Mouse (Mus musculus): ENCODE results near the gene Gins3. TPM values are rescaled to one million over a fixed set of nuclear protein-coding genes. Genes with fewer than 3 reads are reported as not detected.
"Not testable (repeated sequence)": the region's sequence is repeated elsewhere in the genome, so short reads cannot be mapped to it uniquely, and the experiment has no call there.

Gene Gins3
- polyA plus RNA-seq, 1 experiment: 10.7 TPM

DNA sequence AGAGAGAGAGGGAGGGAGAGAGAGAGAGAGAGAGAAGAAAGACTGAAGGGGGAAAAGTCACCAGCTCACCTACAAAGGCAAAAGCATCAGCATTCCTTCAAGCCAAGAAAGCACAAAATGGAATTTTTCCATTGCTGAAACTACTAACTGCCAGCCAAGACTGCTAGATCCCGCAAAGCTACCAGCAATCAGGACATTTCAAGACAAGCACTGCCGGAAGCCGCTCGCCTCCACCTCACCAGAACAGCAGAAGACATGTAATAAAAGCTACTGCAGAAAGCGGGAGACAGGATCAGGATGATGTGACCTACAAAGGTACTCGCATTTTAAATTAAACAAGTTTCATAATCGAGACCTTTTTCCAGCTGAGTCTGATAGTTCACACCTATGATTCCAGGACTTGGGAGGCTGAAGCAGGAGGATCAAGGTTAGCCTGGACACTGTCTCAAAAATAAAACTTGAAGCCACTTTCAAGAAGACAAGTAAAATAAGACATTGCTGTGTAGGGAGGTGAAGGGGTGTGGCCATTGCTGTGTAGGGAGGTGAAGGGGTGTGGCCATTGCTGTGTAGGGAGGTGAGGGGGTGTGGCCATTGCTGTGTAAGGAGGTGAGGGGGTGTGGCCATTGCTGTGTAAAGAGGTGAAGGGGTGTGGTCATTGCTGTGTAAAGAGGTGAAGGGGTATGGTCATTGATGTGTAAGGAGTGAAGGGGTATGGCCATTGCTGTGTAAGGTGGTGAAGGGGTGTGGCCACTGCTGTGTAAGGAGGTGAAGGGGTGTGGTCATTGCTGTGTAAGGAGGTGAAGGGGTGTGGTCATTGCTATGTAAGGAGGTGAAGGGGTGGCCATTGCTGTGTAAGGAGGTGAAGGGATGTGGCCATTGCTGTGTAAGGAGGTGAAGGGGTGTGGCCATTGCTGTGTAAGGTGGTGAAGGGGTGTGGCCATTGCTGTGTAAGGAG is 39.5 kb upstream of the Gins3 start:
- Histone ChIP-seq H3K4me1 (ENCODE audit: control insufficient read depth, insufficient read depth, low read length) (peaks cover 7% of the 10 kb centered on the region), H3K27me3 (ENCODE audit: control insufficient read depth, insufficient read depth, low read length, poor library complexity, severe bottlenecking) (no peaks in the 10 kb centered on the region), H3K4me3 (ENCODE audit: low read depth, low read length) (no peak overlapping the region), H3K36me3 (ENCODE audit: control insufficient read depth, insufficient read depth, low read length, poor library complexity, severe bottlenecking) (no peaks in the 10 kb centered on the region), H3K9ac (ENCODE audit: low read depth, poor library complexity, severe bottlenecking) (no peak overlapping the region), H3K27ac (ENCODE audit: insufficient read depth, low read length) (0 out of 2 replicates have a peak overlapping the region, but pooled peaks have one; percentile 4), H3K9me3 (replicated peaks; ENCODE audit: control insufficient read depth, insufficient read depth, low read length, poor library complexity, severe bottlenecking) (no peaks in the 10 kb centered on the region)
- TF ChIP-seq POLR2A (IDR thresholded peaks at IDR 0.05; ENCODE audit: insufficient read depth, low read length) (no peak), CTCF (IDR thresholded peaks at IDR 0.05; ENCODE audit: low read depth, low read length) (no peak), EP300 (IDR thresholded peaks at IDR 0.05; ENCODE audit: insufficient read depth, low read depth, low read length) (0 out of 2 replicates have a peak, but pooled peaks have one; percentile 24)

DNA sequence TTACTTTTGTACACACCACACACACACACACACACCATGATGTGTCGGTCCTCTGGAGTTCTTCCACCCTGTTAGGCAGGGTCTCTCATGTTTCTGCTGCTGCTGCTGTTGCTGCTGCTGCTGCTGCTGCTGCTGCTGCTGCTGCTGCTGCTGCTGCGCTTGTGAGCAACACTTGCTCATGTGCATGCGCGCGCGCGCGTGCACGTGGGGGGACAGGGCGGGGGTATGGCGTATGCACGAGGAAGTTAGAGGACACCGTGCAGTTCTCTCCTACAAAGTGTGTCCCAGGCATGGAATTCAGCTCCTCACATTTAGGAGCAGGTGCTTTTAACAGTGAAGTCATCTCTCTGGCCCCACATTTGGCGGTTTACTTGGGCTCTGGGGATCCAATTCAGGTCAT is 38.1 kb upstream of the Gins3 start:
- no peak overlapping the region for H3K4me3 ChIP-seq (ENCODE audit: low read depth, low read length)
- H3K9ac ChIP-seq (ENCODE audit: low read depth, poor library complexity, severe bottlenecking): no peak overlapping the region
- no peaks in the 10 kb centered on the region for H3K27me3 ChIP-seq (ENCODE audit: control insufficient read depth, insufficient read depth, low read length, poor library complexity, severe bottlenecking)
- TF ChIP-seq POLR2A (IDR thresholded peaks at IDR 0.05; ENCODE audit: insufficient read depth, low read length) (no peak), CTCF (IDR thresholded peaks at IDR 0.05; ENCODE audit: low read depth, low read length) (no peak), EP300 (IDR thresholded peaks at IDR 0.05; ENCODE audit: insufficient read depth, low read depth, low read length) (no peak)
- H3K4me1 ChIP-seq (ENCODE audit: control insufficient read depth, insufficient read depth, low read length): peaks cover 7% of the 10 kb centered on the region
- H3K27ac ChIP-seq (ENCODE audit: insufficient read depth, low read length): no peak overlapping the region
- no peaks in the 10 kb centered on the region for H3K9me3 ChIP-seq (replicated peaks; ENCODE audit: control insufficient read depth, insufficient read depth, low read length, poor library complexity, severe bottlenecking)
- H3K36me3 ChIP-seq (ENCODE audit: control insufficient read depth, insufficient read depth, low read length, poor library complexity, severe bottlenecking): no peaks in the 10 kb centered on the region

DNA sequence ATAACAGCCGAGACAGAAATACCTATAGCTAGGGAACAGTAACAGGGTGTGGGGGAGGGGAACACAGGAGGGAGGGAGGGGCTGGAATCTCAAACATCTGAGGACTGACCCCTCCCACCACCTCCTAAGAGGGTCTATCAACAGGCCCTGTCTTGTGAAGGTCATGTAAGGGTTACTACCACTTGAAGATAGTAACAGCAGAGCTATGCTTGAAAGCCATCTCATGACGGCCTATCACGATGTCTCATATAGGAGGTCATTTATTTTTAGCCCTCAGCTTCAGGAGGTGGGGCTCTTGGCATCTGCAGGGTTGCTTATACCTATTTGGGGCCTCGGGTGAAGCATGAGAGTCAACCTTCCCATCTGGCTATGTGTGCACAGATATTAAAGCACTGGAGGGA is 36.4 kb upstream of the Gins3 start:
- TF ChIP-seq CTCF (IDR thresholded peaks at IDR 0.05; ENCODE audit: low read depth, low read length): no peak
- TF ChIP-seq EP300 (IDR thresholded peaks at IDR 0.05; ENCODE audit: insufficient read depth, low read depth, low read length): peak; percentile 68
- no peak overlapping the region for H3K9ac ChIP-seq (ENCODE audit: low read depth, poor library complexity, severe bottlenecking)
- H3K9me3 ChIP-seq (replicated peaks; ENCODE audit: control insufficient read depth, insufficient read depth, low read length, poor library complexity, severe bottlenecking): no peaks in the 10 kb centered on the region
- H3K27ac ChIP-seq (ENCODE audit: insufficient read depth, low read length): peak overlapping the region; percentile 10; the same call in 1 of the 2 replicates
- H3K4me3 ChIP-seq (ENCODE audit: low read depth, low read length): no peak overlapping the region
- H3K4me1 ChIP-seq (ENCODE audit: control insufficient read depth, insufficient read depth, low read length): peaks cover 7% of the 10 kb centered on the region
- no peaks in the 10 kb centered on the region for H3K27me3 ChIP-seq (ENCODE audit: control insufficient read depth, insufficient read depth, low read length, poor library complexity, severe bottlenecking)
- H3K36me3 ChIP-seq (ENCODE audit: control insufficient read depth, insufficient read depth, low read length, poor library complexity, severe bottlenecking): no peaks in the 10 kb centered on the region

- no peaks in the 10 kb centered on the region for H3K36me3 ChIP-seq (ENCODE audit: control insufficient read depth, insufficient read depth, low read length, poor library complexity, severe bottlenecking)
- H3K4me3 ChIP-seq (ENCODE audit: low read depth, low read length): 0 out of 2 replicates have a peak overlapping the region, but pooled peaks have one; percentile 27
- TF ChIP-seq CTCF (IDR thresholded peaks at IDR 0.05; ENCODE audit: low read depth, low read length) (peak; percentile 74), EP300 (IDR thresholded peaks at IDR 0.05; ENCODE audit: insufficient read depth, low read depth, low read length) (no peak)
- H3K9ac ChIP-seq (ENCODE audit: low read depth, poor library complexity, severe bottlenecking): no peak overlapping the region
- H3K27ac ChIP-seq (ENCODE audit: insufficient read depth, low read length): no peak overlapping the region
- no peaks in the 10 kb centered on the region for H3K27me3 ChIP-seq (ENCODE audit: control insufficient read depth, insufficient read depth, low read length, poor library complexity, severe bottlenecking)
- no peaks in the 10 kb centered on the region for H3K9me3 ChIP-seq (replicated peaks; ENCODE audit: control insufficient read depth, insufficient read depth, low read length, poor library complexity, severe bottlenecking)
- peaks cover 4% of the 10 kb centered on the region for H3K4me1 ChIP-seq (ENCODE audit: control insufficient read depth, insufficient read depth, low read length)
These were observed 33.4 kb upstream of the Gins3 start for GRCm38 (mm10) chr8:95599861-95600260.

DNA sequence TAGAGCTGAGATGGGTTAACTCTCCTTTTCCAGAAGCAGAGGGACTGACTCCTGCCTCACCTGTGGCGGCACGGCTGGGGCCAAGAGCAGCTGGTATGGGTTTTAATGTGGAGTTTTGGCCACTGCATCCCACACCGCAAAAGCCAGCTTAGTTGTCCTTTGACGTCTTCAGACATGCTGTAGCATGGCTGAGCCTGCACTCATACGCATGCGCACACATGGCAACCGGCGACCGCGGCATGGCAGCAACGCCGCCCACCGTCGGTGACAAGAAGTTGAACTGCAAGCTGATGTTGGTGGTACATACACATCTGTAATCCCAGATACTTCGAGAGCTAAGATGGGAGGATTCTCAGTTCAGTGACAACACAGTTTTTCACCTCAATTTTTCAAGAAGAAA is 31.9 kb upstream of the Gins3 start:
- TF ChIP-seq EP300 (IDR thresholded peaks at IDR 0.05; ENCODE audit: insufficient read depth, low read depth, low read length) (no peak), POLR2A (IDR thresholded peaks at IDR 0.05; ENCODE audit: insufficient read depth, low read length) (no peak), CTCF (IDR thresholded peaks at IDR 0.05; ENCODE audit: low read depth, low read length) (peak; percentile 26)
- Histone ChIP-seq H3K27ac (ENCODE audit: insufficient read depth, low read length) (no peak overlapping the region), H3K9me3 (replicated peaks; ENCODE audit: control insufficient read depth, insufficient read depth, low read length, poor library complexity, severe bottlenecking) (no peaks in the 10 kb centered on the region), H3K27me3 (ENCODE audit: control insufficient read depth, insufficient read depth, low read length, poor library complexity, severe bottlenecking) (no peaks in the 10 kb centered on the region), H3K9ac (ENCODE audit: low read depth, poor library complexity, severe bottlenecking) (peak overlapping the region; percentile 16; the same call in 1 of the 2 replicates), H3K4me3 (ENCODE audit: low read depth, low read length) (0 out of 2 replicates have a peak overlapping the region, but pooled peaks have one; percentile 5), H3K4me1 (ENCODE audit: control insufficient read depth, insufficient read depth, low read length) (peaks cover 3% of the 10 kb centered on the region), H3K36me3 (ENCODE audit: control insufficient read depth, insufficient read depth, low read length, poor library complexity, severe bottlenecking) (no peaks in the 10 kb centered on the region)

GRCm38 (mm10) chr8:95602168-95602567 is 31.1 kb upstream of the Gins3 start:
- Histone ChIP-seq H3K4me1 (ENCODE audit: control insufficient read depth, insufficient read depth, low read length) (no peaks in the 10 kb centered on the region), H3K4me3 (ENCODE audit: low read depth, low read length) (no peak overlapping the region), H3K36me3 (ENCODE audit: control insufficient read depth, insufficient read depth, low read length, poor library complexity, severe bottlenecking) (no peaks in the 10 kb centered on the region), H3K27ac (ENCODE audit: insufficient read depth, low read length) (no peak overlapping the region), H3K9ac (ENCODE audit: low read depth, poor library complexity, severe bottlenecking) (no peak overlapping the region), H3K27me3 (ENCODE audit: control insufficient read depth, insufficient read depth, low read length, poor library complexity, severe bottlenecking) (no peaks in the 10 kb centered on the region; the same call in 1 of the 2 replicates), H3K9me3 (replicated peaks; ENCODE audit: control insufficient read depth, insufficient read depth, low read length, poor library complexity, severe bottlenecking) (no peaks in the 10 kb centered on the region)
- TF ChIP-seq CTCF (IDR thresholded peaks at IDR 0.05; ENCODE audit: low read depth, low read length) (no peak), EP300 (IDR thresholded peaks at IDR 0.05; ENCODE audit: insufficient read depth, low read depth, low read length) (no peak), POLR2A (IDR thresholded peaks at IDR 0.05; ENCODE audit: insufficient read depth, low read length) (no peak)

DNA sequence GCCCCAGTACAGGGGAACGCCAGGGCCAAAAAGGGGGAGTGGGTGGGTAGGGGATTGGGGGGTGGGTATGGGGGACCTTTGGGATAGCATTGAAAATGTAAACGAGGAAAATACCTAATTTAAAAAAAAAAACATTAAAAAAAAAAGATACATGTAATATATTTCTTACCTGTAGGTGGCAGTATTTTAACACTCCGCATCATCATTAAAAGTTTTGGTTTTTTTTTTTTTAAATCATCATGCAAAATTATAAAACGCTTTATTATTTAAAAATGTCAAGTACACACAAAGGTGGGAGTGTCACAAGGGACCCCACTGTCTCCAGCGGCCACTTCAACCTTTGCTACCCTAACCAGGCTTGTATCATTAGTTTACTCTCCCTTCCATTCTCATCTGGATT is 26.7 kb upstream of the Gins3 start:
- H3K27me3 ChIP-seq (ENCODE audit: control insufficient read depth, insufficient read depth, low read length, poor library complexity, severe bottlenecking); H3K4me3 ChIP-seq (ENCODE audit: low read depth, low read length); H3K9me3 ChIP-seq (replicated peaks; ENCODE audit: control insufficient read depth, insufficient read depth, low read length, poor library complexity, severe bottlenecking); H3K27ac ChIP-seq (ENCODE audit: insufficient read depth, low read length); H3K4me1 ChIP-seq (ENCODE audit: control insufficient read depth, insufficient read depth, low read length); H3K9ac ChIP-seq (ENCODE audit: low read depth, poor library complexity, severe bottlenecking); H3K36me3 ChIP-seq (ENCODE audit: control insufficient read depth, insufficient read depth, low read length, poor library complexity, severe bottlenecking): not testable (repeated sequence)
